Mouse (Mus musculus) lung, postnatal 25 days (tissue): ENCODE measurements at regions not wholly inside any gene's neighbourhood (a gene's known extent, or its start where the extent isn't known, plus 50 kb on each side); places are given as distances from the start of the nearest gene placed in this dataset.
A peak's percentile ranks its signal among the peaks of the same experiment; 100 is the strongest.

Experiments
- DNase-seq: peaks from one replicate; pipeline ENCODE4 v3.0.0; 2022; ENCODE audit warnings: low spot score

DNA sequence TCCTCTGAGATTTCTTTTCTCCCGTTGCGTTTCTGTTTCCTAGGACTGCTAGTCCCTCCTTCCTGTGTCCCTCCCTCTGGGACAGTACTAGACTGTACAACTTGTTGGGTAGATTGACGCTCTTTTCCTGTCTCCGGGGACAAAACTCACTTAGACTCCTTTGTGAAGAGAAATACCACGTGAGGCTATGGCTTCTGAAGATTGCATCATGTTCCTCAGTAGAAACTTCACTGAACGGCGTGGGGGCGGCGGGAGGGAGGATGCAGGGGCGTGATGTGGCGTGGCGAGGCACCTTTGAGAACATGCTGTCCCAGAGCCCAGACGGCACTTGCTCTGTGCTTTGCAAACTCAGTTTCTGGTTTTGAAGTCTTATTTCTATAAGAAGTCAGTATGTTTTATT lies 78.5 kb downstream of the Spata18 start:
- DNase-seq, result peak; percentile 53

- peak; percentile 8 for DNase-seq
Measured at GRCm38 (mm10) chr5:73731423-73731822, 80.2 kb downstream of the Spata18 start.

- DNase-seq, result no peak
Measured at GRCm38 (mm10) chr5:73731991-73732565, 80.9 kb downstream of the Spata18 start.

- no peak for DNase-seq
Measured at GRCm38 (mm10) chr5:73740766-73741165, 89.6 kb downstream of the Spata18 start.

- no peak for DNase-seq
Measured at GRCm38 (mm10) chr5:73741441-73741840, 90.3 kb downstream of the Spata18 start.

- no peak for DNase-seq
Measured at GRCm38 (mm10) chr5:73743953-73744352, 92.8 kb downstream of the Spata18 start.

DNA sequence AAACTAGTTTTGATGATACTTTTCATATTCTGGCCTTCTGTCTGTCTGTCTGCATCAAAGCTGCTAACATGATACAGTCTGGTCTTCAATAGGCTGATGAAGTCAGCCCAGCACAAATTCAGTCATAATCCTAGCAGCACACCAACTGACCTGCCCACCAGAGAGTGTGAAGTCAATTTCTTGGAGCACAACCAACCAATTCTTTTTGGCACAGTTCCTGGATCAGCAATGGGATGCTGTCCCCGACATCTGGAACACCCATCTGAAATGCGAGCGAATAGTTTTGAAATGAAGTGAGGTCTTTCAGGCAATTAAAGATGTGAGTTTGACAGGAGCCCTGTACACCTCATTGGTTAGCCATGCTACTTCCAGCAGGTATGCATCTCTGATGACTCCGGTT lies 98.6 kb downstream of the Spata18 start:
- no peak for DNase-seq

DNA sequence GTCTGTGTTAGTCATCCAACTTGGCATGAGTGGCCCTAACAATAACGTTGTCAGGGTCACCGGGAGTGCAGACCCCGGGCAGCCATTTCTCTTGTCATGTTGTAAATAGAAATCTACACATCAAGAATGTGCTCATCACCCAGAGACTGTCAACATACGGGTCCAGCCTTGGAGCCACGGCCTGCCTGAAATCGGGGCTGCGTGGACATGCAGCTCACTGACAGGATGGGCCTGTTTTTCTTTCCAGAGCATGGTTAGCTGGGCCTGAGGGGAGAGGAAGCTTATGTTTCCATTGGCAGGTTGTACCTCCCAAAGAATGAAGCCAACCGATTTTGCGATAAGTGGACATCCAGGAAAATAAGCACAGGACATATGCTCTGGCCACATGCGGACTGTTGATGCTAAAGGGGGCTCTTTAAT lies 101.1 kb downstream of the Spata18 start:
- peak; percentile 69 for DNase-seq

DNA sequence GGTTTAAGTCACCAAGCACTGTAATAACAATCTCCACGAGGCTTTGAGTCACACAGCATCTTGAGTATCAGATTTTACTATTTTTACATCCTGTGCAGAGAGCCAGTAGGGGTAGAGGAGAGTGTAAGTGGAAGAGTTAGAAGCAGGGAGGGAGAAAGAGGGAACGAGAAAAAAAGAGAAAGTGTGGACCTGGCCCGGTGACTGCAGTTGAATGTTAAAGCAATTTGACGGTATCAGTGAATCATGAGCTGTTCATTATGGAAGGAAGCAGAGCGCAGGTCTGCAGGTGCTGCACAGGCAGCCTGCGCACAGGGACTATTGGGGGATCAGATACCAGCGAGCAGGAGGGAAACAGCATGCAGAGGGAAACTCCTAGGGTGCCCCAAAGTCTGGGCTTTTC lies 102.6 kb downstream of the Spata18 start:
- DNase-seq, result no peak

GRCm38 (mm10) chr5:73758534-73758933 lies 107.4 kb downstream of the Spata18 start:
- no peak for DNase-seq

DNA sequence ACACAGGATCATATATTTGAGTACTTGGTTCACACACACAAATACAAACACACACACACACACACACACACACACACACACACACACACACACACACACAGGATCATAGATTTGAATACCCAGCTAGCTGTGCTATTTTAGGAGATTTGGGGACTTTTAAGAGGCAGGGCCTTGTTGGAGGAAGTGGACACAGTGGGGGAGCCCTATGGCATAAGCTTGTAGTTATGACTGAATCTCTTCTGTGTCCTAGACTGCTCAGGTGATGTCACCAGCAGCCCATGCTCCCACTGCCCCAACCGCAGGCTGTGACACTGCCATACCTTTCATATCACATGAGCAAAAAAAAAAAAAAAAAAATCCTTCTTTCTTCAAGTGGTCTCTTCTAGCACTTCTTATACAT lies 110.1 kb downstream of the Spata18 start:
- no peak for DNase-seq

- DNase-seq, result peak; percentile 44
Measured at GRCm38 (mm10) chr5:73761709-73762108, 110.5 kb downstream of the Spata18 start.

- no peak for DNase-seq
Measured at GRCm38 (mm10) chr5:73764226-73764625, 113.0 kb downstream of the Spata18 start.

DNA sequence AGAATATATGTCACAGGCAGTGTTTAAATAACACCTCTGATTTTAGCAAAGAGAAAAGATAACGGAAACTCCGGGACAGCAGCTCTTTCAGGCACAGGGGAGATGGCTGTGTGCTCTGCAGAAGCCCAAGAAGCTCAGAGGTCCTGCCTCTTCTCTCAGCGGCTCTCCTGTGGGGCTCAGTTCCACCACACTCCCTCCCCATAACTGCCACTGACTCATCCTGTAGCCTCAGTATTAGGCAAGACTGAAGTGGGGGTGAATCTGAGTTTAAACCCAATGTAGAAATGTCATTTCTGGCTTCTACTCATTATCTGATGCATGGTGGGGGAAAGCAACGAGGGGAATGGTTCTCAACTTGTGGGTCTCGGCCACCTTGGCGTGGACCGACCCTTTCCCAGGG lies 114.3 kb downstream of the Spata18 start:
- no peak for DNase-seq

DNA sequence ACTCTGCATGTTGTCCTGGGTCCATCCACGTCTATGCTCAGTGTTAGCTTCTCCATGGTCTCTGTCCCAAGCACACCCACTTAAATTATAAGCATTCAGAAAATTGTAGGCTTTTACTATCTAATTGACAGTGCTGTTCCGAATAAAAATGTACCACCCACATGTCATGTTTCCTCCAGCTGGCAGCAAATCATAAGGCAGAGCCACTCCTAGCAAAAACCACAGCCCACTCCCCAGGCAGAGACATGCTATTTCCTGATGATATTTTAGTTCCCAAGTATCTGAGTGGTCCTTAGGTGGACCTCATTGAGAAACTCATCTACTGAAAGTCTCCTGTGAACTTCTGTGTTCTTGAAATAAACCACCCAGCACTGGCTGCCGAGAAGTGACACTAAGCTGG lies 117.1 kb downstream of the Spata18 start:
- no peak for DNase-seq

GRCm38 (mm10) chr5:73775775-73776548 lies 124.8 kb downstream of the Spata18 start:
- peak; percentile 18 for DNase-seq

GRCm38 (mm10) chr5:73777282-73777921 lies 126.2 kb downstream of the Spata18 start:
- peak; percentile 67 for DNase-seq

DNA sequence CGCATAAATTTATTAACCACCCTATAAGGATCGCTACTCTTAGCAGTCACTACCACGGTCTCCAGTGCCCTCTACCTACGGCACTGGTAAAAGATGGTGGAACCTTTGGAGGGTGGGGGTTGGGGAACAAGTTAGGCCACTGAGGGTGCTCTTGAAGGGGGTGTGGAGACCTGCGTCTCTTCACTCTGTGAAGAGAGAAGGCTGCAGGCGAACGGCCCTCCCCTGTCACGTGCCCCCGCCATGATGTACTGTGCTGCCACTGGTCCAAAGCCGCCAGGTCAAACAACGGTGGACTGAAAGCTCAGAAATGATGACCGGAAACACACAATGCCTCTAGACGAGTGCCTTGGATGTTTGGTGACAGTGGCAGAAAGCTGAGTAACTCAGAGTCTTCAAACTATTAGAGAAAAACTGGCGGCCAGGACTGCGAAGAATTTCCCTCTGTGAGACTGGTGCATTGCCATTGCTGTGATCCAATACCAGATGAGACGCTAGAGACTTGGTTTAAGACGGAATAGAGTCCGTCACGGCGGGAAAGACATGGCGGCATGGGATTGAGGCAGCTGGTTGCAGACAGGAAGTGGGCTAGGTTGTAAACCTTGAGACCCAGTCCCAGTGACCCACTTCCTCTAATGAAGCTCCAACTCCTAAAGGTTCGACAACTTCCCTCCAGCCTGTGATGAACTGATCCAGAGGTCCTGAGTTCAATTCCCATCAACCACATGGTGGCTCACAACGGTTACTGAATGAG lies 130.2 kb downstream of the Spata18 start:
- DNase-seq, result no peak

DNA sequence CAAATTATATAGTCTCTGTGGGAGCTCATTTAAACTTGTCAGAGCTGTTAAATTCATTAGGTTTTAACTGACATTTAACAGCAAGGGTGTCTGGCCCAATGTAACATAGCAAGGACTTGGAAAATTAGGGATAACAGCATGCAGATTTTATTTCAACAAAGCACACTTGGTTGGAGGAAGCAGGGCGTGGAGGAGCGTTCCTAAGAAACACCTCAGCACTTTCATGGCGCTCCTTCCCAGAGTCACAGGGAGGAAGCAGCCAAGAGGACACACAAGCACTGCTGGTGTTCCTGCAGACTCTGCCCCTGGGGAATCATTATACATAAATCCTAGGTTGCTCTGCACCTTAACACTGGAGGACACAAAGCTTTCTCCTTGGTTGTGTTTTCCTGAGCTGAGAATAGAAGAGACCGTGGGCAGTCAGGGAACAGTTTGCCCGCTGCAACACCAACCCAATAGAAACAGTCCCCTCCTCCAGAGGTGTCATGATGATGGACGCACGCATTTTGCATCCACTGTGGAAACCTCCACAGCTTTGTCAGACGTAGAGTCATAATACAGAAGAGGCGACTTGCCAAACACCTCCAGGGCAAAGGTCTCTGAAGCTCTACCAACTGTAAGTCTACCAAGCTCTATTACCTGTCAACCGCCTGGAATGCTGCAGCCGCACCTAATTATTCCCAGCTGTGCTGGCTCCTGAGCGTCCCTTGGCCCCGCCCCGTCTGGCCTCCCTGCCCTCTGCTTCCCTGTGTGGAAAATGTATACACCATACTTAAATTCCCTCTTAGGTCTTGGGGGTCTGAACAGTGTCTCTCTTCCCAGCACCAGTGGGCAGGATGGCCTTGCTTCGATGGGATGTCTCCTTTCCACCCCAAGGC lies 131.3 kb downstream of the Spata18 start:
- DNase-seq, result no peak

DNA sequence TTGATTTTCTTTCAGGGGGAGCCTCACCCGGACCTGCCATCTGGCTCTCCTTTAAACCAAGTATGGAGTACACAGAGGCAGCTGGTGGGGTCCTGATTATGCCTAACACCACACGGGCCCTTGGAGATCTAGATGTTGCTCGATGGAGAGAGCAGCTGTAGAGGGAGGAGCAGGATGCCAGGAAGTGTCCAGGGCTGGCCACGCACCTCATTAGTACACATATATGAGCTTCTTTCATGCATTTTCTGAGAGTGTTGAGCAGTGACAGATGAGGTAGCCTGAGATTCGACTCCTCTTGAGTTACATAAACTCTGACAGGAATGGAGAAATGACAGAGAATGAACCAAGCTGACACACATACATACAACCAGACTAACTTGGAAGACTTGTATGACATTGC lies 136.1 kb downstream of the Spata18 start:
- DNase-seq, result no peak

DNA sequence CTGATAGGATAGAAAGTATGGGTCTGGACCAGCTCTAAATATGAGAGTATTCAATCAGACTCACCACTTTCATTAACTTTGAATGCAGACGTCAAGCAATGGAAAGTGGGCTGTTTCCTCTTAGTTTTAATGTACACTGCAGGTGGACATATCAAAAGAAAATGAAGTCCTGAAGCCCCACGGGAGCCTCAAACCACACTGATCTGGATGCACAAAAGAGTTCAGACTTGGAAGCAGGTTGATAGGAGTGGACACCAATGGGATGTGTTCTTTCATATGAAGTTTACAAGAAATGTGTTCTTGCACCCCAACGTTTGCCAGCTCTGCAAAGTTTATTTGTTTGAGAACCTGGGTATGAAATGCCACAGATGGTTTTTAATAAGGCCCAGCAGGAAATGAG lies 141.0 kb downstream of the Spata18 start:
- DNase-seq, result no peak

- no peak for DNase-seq
Measured at GRCm38 (mm10) chr5:73796201-73796600, 145.0 kb downstream of the Spata18 start.
